Mouse (Mus musculus) testis, adult 10 weeks (tissue): ENCODE data around the gene Srp72. TPM values are rescaled to one million over a fixed set of nuclear protein-coding genes. Genes with fewer than 3 reads are reported as not detected.

ENCODE experiments used
- polyA plus RNA-seq: library from polyadenylated mRNA; stranded (reverse); fragments of 350-450 nt; fragmentation: Illumina TruSeq; extraction: RNeasy Lipid Tissue Mini Kit (QIAGEN cat#74804); gene quantifications from one replicate; pipeline ENCODE4 v1.2.3, GENCODE M21; 2014; ENCODE audit warnings: low read depth, low replicate concordance

Gene Srp72
- polyA plus RNA-seq = 172 TPM

DNA sequence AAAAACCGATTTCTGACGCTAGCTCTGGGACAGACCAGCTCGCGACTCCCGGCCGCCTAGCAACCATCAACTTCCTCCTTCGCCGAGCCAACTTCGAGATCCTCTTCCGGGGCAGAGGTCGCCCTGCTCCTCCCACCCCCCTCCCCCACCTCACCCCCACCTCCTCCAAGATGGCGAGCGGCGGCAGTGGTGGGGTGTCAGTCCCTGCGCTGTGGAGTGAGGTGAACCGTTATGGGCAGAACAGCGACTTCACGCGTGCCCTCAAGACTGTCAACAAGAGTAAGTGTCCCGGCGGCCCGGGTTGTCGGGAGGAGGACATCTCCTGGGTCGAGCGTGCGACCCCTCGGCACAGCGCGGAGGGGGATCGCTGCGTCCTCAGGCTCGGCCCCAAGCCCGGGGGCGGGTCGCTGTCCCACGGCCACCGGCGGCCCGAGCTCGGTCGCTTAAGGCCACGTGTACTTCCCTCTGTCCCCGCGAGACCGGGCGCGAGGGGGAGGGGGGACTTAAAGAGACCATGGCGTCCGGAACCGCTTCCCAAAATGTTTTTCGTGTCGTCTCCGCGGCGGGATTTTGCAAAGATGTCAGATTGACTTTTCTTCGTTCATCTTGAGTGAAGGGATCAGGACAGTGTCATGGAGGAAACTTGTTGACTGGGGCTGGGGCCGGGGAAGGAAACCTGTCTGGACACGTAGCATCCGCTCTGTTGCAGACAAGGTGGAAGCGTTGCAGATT lies at the start of gene Srp72:
TSS of gene Srp72 (plus strand) at position 130 of the 732 bp plus-strand sequence.

DNA sequence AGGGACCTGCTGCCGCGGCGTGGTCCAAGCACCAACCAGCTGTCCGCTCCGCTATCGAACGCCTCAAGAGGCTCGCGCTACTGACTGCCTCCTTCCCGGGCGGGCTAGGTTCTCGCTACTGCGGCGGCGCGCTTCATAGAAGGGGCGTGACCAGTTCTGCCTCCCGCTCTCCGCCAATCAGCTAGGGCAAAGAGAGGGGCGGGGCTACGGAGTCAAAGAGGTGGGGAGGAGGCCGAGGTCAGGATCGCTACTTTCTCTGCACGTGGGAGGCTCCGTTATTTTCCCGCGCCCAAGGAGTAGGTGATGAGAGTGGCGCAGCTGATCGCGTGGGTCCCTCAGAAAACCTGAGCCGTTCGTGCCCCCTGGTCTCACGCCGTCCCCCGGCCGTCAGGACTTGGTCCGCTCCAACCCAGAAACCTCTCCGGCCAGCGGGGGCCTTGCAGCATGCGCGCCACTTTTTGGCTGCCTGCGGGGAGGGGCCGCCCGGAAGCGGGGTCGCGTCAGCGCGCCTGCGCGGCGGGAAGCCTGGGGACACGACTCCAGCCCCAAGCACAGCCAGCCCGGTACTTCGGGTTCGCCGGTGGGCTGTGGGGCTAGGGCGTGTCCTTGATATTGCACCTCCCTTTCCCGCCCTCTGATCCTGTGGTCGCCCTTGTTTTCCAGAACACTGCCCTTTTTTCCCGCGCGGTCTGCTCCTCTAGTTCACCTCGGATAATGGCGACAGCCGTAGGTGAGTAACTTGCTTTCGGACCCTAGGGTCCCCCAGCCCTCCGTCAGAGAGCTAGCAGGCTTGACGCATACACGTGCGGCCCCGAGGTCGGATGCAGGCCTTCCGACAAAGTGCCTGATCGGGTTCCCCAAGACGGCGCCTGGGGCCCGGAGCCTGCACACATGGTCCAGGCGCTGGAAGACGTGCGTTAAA lies 23.1 kb upstream of the Srp72 start, which contains the start of the genes Paics and Ppat:
TSS of gene Paics (plus strand) at position 202 of the 922 bp plus-strand sequence.
TSS of gene Ppat (minus strand) at position 473 of the 922 bp plus-strand sequence.

DNA sequence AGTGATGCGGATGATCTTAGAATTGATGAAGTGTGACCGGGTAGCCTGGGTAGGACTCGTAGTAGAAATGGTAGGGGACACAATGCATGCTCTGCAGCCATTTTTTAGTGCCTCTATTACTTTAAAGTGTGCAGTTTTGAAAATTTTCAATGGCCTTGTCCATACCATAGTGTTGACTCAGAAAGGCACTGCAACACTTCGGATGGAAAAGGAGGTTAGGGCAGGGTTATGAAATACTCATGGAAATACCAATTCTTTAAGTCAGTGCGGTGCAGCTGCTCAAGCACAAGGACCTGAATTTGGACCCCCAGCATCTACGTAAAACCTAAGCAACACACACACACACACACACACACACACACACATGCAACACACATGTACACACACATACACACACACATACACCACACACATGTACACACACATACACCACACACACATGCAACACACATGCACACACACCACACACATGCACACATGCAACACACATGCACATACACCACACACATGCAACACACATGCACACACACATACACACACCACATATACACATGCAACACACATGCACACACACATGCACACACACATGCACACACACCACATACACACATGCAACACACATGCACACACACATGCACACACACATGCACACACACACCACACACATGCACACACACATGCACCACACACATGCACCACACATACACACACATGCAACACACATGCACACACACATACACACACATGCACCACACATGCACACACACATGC lies 29.8 kb downstream of the Srp72 start, which contains the start of gene Arl9:
TSS of gene Arl9 (plus strand) at position 5 of the 771 bp plus-strand sequence.

DNA sequence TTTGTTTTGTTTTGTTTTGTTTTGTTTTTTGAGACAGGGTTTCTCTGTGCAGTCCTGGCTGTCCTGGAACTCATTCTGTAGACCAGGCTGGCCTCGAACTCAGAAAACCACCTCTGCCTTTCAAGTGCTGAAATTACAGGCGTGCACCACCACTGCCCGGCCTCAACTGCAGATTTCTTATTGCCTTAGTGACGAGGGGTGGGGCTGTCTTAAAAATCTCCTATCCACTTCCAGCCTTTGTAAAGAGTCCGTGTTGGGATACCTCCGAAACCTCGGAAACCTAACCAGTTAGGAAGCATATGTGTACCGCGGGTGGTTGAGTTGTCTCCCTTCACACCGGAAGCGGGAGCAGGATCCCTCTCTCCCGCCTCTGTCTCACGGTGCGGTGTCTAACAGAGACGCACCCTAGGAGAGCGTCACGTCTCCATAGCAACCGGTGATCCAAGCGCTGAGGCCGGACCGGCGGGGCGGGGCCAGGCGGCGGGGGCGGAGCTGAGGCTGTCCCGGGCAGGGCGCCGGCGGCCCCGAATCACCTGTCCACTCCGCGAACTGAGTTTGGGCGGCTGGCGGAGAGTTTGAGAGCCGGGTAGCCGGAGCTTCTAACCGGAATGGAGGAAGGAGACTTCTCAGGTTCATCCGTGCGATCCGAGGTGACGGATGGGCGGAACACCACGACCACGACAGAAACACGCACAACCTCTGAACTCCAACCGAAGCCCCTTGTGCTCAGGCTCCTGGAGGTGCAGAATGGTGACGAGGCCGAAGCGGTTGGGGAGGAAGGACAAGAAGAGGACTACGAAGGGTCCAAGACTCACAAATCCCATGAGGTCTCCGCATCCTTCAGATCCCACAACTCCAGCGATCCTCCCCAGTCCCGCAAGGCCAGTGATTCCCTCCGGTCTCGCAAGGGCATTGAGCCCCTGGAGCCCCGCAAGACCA lies 41.3 kb downstream of the Srp72 start, which contains the start of gene Thegl:
TSS of gene Thegl (plus strand) at position 480 of the 939 bp plus-strand sequence.

Other genes with a start within 250 kb of the Srp72 start
- gene Aasdh, start 69.2 kb upstream of the Srp72 start, polyA plus RNA-seq = 24.9 TPM
- gene Paics, start 23.4 kb upstream of the Srp72 start, polyA plus RNA-seq = 80.8 TPM
- gene Ppat, start 23.1 kb upstream of the Srp72 start, polyA plus RNA-seq = 18.0 TPM
- gene Arl9, start 29.4 kb downstream of the Srp72 start, polyA plus RNA-seq = 186 TPM
- gene Thegl, start 41.3 kb downstream of the Srp72 start, polyA plus RNA-seq = 117 TPM
- 9.1 TPM for gene Hopx, start 140.4 kb downstream of the Srp72 start, polyA plus RNA-seq
- 895 TPM for gene Spink2, start 236.8 kb downstream of the Srp72 start, polyA plus RNA-seq